Mouse (Mus musculus): Measurements from ENCODE around the gene Caln1.

Caln1 gene

DNA sequence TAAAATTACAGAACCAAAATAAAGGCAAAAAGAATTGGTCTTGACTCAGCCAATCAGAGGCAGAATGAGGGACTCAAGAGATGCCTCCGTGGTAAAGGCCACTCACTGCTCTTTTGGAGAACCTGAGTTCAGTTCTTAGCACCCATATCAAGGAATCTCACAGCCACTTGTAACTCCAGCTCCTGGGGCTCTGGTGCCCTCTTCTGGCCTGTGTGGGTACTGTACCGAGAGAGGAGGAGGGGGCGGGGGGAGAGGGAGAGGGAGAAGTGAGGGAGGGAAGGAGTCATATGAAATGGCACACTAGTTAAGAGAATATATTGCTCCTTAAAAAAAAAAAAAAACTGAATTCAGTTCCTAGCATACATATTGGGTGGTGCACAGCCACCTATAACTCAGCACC lies 442.7 kb downstream of the Caln1 start:
- in situ Hi-C loops (cut with MboI, MseI): no loop called here

DNA sequence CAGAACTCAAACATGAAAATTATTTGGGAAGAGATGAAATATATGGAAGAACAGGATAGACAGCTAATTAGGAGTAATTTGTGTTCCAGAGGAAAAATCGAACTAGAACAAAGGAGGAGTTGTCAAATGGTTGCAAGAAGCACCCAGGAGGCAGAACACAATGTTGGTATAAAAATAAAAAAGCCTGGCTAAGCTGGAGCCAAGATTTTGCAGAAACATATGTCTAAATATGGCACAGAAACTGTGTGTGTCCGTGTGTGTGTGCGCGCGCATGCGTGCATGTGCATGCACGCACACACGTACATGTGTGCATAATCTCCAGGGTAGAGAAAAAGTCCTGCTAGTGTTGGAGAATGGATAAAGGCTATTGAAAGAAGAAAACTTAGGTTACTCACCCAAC lies 443.3 kb downstream of the Caln1 start:
- in situ Hi-C loops (cut with MboI, MseI): no loop called here

DNA sequence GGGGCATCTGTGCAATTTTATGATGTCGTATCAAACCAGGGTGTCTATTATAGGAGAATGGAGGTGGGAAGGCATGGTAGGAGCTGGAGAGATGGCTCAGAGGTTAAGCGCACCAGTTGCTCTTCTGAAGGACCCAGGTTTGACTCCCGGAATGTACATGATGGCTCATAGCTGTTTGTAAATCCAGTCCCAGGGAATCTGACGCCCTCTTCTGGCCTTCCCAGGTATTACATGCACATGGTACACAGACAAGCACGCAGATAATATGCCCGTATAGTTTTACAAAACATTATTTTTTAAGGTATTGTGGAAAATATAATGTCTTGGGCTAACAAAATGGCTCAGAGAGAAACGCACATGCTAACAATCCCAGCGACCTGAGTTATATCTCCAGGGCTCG lies 443.8 kb downstream of the Caln1 start:
- in situ Hi-C loops (cut with MboI, MseI): no loop called here

DNA sequence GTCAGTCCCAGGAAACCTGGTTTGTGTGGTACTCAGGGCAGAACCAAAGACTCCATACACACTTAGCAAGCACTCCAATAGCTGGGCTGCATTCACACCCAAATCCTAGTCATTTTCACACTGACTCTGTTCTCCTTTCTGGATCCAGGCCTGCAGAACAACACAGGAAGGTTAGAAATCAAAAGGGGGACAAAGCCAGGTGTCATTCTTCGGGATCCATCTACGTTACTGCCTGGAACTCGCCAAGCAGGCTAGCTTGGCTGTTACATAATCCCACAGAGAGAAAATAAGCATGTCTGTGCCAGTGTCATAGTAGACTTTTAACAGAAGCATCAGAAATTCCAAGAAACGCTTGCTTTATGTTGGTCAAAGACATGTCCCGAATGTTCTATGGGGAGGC lies 446.1 kb downstream of the Caln1 start:
- in situ Hi-C loops (cut with MboI, MseI): no loop called here

DNA sequence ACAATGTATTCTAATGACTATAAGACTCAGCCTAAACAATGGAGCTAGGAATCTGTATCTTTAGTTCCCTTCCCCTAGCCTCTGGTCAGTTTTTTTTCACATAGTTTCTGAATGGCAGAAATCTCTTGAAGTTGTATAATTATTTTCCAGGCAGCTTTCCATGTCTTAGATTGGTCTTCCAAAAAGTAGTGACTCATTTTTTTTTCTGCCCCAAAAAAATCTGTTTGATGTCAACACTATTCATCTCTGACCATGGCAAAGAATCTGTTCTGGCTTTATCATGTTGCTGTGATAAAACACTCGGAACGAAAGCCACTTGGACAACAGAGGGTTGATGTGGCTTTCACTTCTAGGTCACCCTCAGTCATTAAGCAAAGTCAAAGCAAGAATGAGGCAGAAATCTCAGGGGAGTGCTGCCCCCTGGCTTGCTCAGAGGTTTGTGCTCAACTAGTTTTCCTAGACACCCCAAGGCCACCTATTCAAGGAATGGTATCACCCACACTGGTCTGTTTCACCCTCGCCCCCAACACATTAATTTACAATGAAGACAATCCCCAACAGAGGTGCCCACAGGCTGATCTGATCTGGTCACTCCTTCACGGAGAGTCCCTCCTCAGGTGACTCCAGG lies 450.9 kb downstream of the Caln1 start:
- in situ Hi-C loops (cut with MboI, MseI): no loop called here

DNA sequence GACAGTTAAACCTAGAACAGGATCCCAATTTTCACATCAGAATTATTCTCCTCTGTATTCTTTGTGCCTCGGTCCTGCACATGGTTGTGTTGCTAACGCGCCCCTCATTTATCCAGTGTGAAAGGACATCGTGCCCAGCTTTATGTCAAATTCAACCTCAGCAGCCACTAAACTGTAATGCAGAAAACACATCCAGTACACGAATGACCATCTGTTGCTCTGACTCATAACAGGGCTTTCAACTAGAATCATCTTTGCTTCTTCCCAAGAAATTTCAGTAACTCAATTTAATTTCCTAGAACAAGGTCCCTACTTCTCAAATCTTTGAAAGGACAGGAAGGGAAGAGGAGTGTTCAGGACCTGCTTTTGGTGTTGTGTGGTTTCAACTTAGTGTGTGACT lies 451.4 kb downstream of the Caln1 start:
- in situ Hi-C loops (cut with MboI, MseI): no loop called here

DNA sequence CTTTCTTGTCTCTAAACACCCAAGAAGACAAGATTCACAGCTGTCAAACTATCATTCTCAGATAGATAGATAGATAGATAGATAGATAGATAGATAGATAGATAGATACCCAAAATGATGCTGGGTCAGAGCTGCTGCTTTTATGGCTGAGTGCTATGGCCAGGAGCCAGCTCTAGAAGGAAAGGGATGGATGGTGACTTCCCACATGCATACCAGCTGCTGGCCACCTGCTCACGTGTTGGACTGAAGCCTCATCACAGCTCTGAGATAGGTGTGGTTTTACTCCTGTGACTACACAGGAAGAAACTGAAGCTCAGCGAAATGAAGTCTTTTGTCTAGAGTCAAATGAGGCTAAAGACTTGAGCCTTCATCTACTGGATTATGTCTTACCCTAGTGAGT lies 456.5 kb downstream of the Caln1 start:
- in situ Hi-C loops (cut with MboI, MseI): no loop called here

DNA sequence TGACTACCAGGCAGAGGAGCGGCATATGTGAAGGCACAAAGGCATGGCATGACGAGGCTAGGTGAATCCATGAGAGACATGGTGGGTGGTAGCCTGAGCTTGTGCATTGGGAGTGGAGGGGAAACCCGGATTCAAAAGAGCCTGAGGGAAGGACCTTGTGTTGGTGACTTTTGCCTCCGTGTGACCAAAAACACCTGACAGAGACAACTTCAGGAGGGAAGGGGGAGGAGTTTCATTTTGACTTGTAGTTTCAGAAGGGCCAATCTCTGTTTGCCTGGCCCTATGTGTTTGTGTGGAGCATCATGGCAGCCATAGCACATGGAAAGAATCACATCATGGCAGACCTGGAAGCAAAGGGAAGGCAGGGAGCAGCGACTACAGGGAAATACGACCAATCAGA lies 479.3 kb downstream of the Caln1 start:
- in situ Hi-C loops (cut with MboI, MseI): no loop called here

DNA sequence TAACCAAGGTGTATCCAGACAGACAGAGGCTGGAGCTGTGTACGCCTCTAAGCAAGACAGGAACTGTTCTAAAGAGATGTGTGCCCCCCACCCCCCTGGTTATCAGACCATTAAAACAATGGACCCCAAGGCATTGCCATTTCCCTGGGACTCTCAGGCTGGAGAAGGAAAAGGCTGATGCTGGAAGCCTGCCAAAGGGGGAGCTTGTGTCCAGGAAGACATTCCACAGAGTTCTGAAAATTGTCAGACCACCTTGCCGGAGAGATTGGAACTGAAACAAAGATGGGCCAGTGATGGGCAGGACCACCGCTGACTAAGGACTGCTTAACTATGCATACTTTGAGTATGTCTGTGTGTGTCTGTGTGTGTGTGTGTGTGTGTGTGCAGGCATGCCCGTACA lies 480.4 kb downstream of the Caln1 start:
- in situ Hi-C loops (cut with MboI, MseI): loop anchor here in 1 of 2 experiments (5.0 to 25.0 kb wide), 4 partner anchors 442 to 1162 kb away; no protein-coding TSS in a partner anchor

DNA sequence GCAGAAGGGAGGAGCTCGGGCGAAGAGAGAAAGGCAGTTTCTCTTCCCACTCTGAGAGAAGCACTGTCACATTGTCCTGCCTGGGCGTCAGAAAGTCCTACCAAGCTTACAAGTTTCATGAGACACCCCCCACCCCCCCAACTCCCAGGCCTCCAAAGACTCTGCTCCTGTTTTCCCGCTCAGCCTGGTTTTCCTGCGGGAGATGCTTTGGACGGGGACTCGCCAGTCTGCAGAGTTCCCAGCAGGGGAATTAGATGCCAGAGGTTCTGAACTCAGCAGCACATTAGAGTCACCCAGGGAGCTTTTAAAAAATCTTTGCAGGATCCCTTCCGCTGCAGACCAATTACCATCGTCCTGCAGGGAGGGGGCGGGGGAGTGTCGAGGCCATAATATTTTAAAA lies 482.9 kb downstream of the Caln1 start:
- in situ Hi-C loops (cut with MboI, MseI): loop anchor here in 1 of 2 experiments (5.0 to 25.0 kb wide), 4 partner anchors 445 to 1165 kb away; no protein-coding TSS in a partner anchor

DNA sequence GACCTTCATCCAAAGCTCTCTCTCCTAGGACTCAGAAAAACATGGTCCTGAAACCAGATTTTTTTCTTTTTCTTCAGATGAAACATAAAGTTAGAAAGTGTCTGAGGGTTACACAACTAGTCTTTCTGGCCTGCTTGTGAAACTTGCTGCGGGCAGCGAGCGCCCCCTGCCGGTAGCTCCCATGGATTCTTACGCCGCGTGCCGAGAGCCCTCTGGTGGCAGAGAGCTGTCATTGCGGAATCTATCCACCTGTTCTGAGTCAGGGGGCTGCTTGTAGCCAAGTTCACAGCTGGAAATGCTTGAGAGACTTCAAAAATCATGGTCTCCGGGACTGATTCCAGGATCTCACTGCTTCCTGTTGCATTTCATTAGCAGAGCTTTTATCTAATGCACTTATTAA lies 484.1 kb downstream of the Caln1 start:
- in situ Hi-C loops (cut with MboI, MseI): loop anchor here in 1 of 2 experiments (5.0 to 25.0 kb wide), 4 partner anchors 446 to 1166 kb away; no protein-coding TSS in a partner anchor

DNA sequence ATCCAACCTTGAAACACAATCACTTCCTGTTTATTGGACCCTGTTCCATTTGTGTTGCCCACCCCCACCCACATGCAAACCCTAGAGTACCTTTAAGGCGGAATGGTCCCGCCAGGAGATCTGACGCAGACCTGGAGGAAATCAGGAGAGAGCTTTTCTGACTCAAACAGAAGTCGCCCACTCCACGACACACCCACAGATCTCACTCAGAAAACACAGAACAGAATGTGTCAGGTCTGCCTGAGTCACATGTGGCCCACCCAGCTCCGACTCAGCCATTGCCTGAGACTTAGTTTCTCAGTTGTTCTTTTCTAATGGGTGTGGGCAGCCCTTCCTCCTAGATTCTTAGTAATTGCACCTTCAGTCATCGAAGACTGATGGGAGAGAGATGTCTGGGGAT lies 485.2 kb downstream of the Caln1 start:
- in situ Hi-C loops (cut with MboI, MseI): loop anchor here in 1 of 2 experiments (5.0 to 25.0 kb wide), 4 partner anchors 447 to 1167 kb away; no protein-coding TSS in a partner anchor

DNA sequence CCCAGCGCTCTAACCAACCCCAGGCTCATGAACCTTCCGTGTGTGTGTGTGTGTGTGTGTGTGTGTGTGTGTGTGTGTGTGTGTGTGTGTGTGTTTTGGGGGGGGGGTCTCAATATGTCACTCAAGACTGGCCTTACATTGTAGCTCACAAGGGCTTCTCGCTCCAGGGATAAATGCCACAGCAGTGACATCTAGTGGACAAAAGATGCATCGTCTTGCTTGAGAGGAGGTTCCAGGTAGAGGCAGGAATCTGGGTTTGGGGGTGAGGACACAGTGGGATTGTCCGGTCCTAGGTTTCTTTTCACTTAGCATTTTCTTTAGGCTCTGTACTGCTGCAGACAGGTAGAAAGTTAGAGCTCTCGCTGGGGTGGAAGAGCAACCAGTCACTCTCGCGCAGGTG lies 488.9 kb downstream of the Caln1 start:
- in situ Hi-C loops (cut with MboI, MseI): loop anchor here (5.0 to 25.0 kb wide), 4 partner anchors 583 to 1171 kb away; no protein-coding TSS in a partner anchor

DNA sequence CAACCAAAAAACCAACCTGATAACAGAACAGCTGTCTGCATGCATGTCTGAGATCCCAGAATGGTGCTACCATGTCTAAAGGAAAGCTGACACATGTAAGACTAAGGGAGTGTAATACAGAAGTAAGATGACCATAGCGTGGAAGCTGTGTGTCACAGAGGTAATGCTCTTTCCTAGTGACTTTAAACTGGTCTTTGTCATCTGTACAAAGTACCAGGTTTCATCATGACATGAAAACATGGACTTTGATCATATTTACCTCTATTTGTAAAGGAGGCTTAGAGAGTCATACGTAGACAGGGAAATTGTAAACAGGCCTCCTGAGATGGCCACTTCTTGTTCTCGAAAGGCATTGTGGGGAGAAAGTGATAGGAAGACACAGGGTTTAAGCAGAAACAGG lies 489.5 kb downstream of the Caln1 start:
- in situ Hi-C loops (cut with MboI, MseI): loop anchor here (5.0 to 25.0 kb wide), 4 partner anchors 584 to 1171 kb away; no protein-coding TSS in a partner anchor

DNA sequence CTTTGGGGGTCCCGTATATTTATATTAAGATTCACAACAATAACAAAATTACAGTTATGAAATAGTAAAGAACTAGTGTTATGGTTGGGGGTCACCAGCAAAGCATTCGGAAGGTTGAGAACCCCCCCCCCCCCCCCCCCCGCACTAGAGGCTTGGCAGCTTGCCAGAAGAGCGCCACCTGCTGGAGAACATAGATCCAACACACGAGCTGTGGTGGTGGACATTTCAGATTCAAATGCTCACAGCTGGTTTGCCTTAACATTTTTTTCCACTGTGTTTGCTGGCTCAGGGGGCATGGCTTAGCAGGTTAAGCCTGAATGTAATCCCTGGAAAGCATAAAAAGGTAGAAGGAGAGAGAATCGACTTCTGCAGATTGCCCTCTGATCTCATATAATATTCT lies 490.5 kb downstream of the Caln1 start:
- in situ Hi-C loops (cut with MboI, MseI): loop anchor here (5.0 to 25.0 kb wide), 4 partner anchors 585 to 1172 kb away; no protein-coding TSS in a partner anchor

DNA sequence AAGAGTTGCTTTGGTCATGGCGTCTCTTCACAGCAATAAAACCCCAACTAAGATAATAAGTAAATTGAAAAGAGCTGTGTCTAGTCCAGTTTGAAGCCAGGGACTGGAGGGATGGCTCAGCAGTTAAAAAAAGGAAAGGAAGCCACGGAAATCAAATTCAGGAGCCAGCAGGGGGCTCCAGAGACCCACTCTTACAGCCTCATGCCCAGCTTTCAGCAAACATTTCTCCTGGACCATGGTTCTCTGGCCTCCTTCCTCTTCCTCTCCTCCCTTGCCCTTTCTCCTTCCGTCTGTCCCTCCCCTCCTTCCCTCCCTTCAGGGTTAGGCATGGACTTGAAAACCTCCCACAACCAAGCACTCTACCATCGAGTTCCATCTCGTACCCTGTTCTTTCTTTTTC lies 493.0 kb downstream of the Caln1 start:
- in situ Hi-C loops (cut with MboI, MseI): loop anchor here in 1 of 2 experiments (25.0 kb wide), 2 partner anchors 875 to 1175 kb away; no protein-coding TSS in a partner anchor

DNA sequence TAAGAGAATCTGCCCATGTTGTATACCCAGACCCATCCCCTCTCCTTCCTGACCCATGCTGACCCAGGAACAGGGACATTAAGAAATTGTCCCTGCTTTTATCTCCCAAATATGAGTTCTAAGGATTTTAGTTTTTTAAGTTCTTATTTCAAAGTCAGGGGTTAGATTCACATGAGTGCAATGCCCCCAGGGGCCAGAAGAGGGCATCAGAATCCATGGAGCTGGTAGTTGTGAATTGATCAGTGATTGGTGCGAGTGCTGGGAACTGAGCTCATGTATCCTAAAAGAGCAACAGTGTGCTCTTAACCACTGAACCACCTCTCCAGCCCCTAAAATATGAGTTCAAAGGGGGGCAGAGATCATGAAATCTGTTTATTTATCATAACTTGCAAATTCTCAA lies 500.6 kb downstream of the Caln1 start:
- in situ Hi-C loops (cut with MboI, MseI): loop anchor here (10.0 to 25.0 kb wide), 3 partner anchors 325 to 1183 kb away; no protein-coding TSS in a partner anchor

DNA sequence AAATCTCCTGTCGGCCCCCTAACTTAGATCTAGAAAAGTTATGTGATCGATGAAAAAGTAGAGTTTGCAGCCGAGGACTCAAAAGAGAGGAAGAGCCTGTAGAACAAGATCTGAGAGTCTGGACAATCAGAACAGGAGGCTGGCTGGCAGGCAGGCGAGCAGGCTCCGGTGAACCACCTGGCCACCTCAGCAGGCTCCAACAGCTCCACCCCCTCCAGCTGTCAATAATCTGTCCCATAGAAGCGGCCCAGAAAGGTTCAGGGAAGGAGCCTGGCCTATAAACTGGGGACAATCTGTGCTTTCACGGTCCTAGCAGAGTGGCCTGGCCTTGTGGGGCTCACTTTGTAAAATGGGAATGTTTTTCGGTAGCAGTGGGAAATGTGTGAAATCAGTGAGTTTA lies 501.8 kb downstream of the Caln1 start:
- in situ Hi-C loops (cut with MboI, MseI): loop anchor here (10.0 to 25.0 kb wide), 3 partner anchors 324 to 1184 kb away; no protein-coding TSS in a partner anchor

DNA sequence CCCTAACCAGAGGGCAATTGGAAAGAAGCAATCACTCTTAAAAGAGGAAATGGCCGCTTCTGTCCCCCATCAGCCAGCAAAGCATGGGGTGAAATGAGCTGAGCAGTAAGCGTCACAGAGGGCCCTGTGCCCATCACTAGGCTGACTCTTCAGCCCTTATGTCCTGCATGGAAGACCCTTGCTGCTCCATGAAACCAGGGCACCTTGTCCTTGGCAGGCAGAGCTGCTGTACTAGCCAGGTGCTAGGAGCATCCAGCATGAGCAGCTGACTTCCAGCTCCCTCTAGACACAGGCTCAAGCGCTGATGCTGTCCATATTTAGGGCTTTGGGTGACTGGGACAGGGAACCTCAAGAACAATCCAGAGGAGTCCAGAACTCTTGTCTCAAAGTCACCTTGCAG lies 506.1 kb downstream of the Caln1 start:
- in situ Hi-C loops (cut with MboI, MseI): loop anchor here in 1 of 2 experiments (10.0 kb wide), 1 partner anchor 319 kb away; no protein-coding TSS in a partner anchor

DNA sequence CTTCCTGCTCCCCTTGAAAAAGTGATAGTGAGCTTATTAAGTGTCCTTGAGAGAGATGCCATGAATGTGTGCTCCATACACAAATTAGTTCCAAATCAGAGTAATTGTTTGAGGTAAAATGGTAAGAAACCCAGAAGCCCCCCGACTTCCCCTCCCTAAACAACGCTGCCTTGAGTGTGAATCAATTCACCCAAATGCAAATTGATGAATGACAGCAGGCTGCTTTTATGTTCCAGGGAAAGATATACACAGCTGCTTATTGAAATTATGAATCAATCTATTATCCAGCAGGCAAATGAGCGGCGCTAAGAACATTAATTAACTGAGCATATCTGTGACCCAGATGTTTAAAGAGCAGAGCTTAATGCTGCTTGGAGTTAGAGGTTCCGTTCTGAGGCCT lies 511.1 kb downstream of the Caln1 start:
- in situ Hi-C loops (cut with MboI, MseI): no loop called here

DNA sequence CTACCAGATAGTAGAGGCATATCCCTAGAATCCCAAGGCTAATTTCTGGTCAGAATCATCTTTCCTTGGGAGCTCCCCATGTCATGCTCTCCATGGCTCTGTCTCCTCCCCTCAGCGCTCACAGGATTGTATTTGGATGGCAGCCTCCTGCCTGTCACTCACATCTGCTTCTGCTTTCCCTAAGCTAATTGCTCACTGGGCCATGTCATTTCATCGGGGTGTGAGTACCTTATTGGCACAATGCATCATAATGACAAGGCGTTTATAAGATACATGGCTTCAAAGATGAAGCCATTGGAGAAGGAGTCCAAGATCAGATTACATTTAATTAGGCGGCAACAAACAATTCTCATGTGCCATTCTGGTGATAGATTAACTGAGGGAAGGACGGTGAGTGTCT lies 522.5 kb downstream of the Caln1 start:
- in situ Hi-C loops (cut with MboI, MseI): no loop called here

DNA sequence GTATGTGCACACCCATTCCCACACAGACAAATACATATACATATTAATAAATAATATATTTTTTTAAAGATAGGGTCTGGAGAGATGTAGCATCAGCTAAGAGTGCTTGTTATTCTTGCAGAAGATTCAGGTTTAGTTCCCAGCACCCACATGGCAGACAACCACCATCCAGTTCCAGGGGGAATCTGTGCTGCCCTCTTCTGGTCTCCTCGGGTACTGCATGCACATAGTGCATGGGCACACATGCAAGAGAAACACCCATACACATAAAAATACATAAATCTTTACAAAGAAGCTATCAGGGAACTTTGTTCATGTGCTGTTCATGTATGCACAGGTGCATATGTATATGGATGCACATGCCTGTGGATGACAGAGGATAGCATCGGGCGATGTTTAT lies 526.7 kb downstream of the Caln1 start:
- in situ Hi-C loops (cut with MboI, MseI): no loop called here

Data from T-helper 17 cell (primary cell).